Mouse (Mus musculus): Measurements from ENCODE around the gene Tm7sf3. TPM values are rescaled to one million over a fixed set of nuclear protein-coding genes. Genes with fewer than 3 reads are reported as not detected.

Tm7sf3 gene
- polyA plus RNA-seq, 2 experiments = 11.2 to 24.8 TPM

DNA sequence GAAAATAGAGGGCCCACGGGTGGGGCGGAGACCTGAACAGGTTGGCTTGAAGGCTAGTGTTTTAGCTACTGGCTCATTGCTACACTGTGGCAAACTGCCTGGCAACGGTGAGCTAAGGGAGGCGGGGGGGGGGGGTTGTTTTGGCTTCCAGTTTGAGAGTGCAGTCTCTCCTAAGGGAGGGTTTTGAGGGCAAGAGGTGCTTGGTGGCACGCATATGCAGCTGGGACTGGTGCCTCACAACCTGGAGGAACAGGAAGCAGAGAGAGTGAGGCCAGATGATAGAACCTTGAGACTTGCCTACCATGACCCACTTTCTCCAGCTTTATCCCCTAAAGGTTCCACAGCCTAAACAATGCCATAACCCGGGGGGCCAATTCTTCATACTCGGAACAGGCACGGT, 31.8 kb upstream of the Tm7sf3 start:
- Histone ChIP-seq H3K36me3 (replicated peaks; ENCODE audit: control insufficient read depth, insufficient read depth, low read depth) (no peaks in the 10 kb centered on the region), H3K27me3 (ENCODE audit: control insufficient read depth, insufficient read depth, low read length) (no peaks in the 10 kb centered on the region), H3K9ac (replicated peaks) (no peak overlapping the region), H3K4me1 (replicated peaks; ENCODE audit: control insufficient read depth in 2 of 2, insufficient read depth in 2 of 2, low read length in 1 of 2) (no peaks in the 10 kb centered on the region), H3K4me2 (ENCODE audit: low read depth) (no peak overlapping the region), H3K4me3 (ENCODE audit: insufficient read depth in 1 of 2, low read depth in 2 of 2, low read length in 2 of 2) (no peak overlapping the region), H3K9me3 (ENCODE audit: control insufficient read depth, low read length) (no peaks in the 10 kb centered on the region; the same call in 1 of the 2 replicates), H3K27ac (no peak overlapping the region)
- DNase-seq (ENCODE audit: low read depth in 3 of 3, low spot score in 3 of 3) (no peak), ATAC-seq (ENCODE audit: insufficient read depth) (no peak)
- TF ChIP-seq CTCF (IDR thresholded peaks at IDR 0.05; ENCODE audit: low read depth) = no peak
- TF ChIP-seq EP300 (IDR thresholded peaks at IDR 0.05; ENCODE audit: low read depth) = no peak
- 70% methylated on average over 8 of the region's 8 CpGs for WGBS (ENCODE audit: insufficient replicate concordance)

DNA sequence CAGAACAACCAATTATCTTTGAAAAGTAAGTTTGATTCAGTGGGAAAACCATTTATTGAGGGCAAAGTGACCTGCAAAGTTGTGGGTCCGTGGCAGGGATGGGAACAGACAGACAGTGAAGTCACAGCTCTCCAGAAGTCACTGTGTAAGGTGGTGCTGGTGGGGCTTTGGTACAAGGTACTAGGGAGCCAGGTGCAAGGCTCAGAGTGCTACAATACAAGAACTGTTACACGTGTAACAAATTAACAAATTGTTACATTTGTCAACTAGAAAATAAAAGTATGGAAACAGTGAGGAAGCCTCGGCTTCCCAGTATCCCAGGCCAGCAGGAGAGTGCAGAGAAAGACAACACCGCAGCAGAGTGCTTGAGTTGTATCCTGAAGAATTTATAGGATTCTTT, 31.1 kb upstream of the Tm7sf3 start:
- H3K27ac ChIP-seq = no peak overlapping the region
- TF ChIP-seq CTCF (IDR thresholded peaks at IDR 0.05; ENCODE audit: low read depth) (no peak), EP300 (IDR thresholded peaks at IDR 0.05; ENCODE audit: low read depth) (no peak)
- H3K4me2 ChIP-seq (ENCODE audit: low read depth) = no peak overlapping the region
- DNase-seq (ENCODE audit: low read depth in 3 of 3, low spot score in 3 of 3) (no peak), ATAC-seq (ENCODE audit: insufficient read depth) (no peak)
- no peaks in the 10 kb centered on the region for H3K27me3 ChIP-seq (ENCODE audit: control insufficient read depth, insufficient read depth, low read length)
- no peak overlapping the region for H3K4me3 ChIP-seq (ENCODE audit: insufficient read depth in 1 of 2, low read depth in 2 of 2, low read length in 2 of 2)
- no peaks in the 10 kb centered on the region; the same call in 1 of the 2 replicates for H3K9me3 ChIP-seq (ENCODE audit: control insufficient read depth, low read length)
- no peak overlapping the region for H3K9ac ChIP-seq (replicated peaks)
- 57% methylated on average over 4 of the region's 4 CpGs for WGBS (ENCODE audit: insufficient replicate concordance)
- no peaks in the 10 kb centered on the region for H3K4me1 ChIP-seq (replicated peaks; ENCODE audit: control insufficient read depth in 2 of 2, insufficient read depth in 2 of 2, low read length in 1 of 2)
- no peaks in the 10 kb centered on the region for H3K36me3 ChIP-seq (replicated peaks; ENCODE audit: control insufficient read depth, insufficient read depth, low read depth)

DNA sequence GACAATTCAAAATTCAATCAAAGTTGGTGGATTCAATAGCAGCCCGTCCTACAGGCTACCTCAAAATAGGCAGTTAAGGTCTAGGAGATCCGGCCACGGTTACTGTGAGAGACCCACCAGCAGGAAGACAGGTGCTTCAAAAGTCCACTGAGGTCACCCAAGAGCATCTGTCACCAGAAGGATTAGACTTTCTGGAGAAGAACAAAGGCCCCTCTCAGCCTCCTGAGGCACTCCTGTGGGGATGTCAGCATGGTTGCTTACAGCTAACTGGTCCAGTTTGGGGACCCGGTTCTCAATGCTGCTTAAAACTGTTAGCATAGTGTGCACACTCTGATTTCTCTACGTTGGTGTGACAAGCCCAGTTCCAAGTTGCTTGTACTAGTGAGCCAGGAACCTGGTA, 29.5 kb upstream of the Tm7sf3 start:
- Histone ChIP-seq H3K27me3 (ENCODE audit: control insufficient read depth, insufficient read depth, low read length) (no peaks in the 10 kb centered on the region), H3K4me1 (replicated peaks; ENCODE audit: control insufficient read depth in 2 of 2, insufficient read depth in 2 of 2, low read length in 1 of 2) (no peaks in the 10 kb centered on the region), H3K4me3 (ENCODE audit: insufficient read depth in 1 of 2, low read depth in 2 of 2, low read length in 2 of 2) (no peak overlapping the region), H3K9me3 (ENCODE audit: control insufficient read depth, low read length) (no peaks in the 10 kb centered on the region; the same call in 1 of the 2 replicates), H3K9ac (replicated peaks) (no peak overlapping the region), H3K27ac (no peak overlapping the region), H3K36me3 (replicated peaks; ENCODE audit: control insufficient read depth, insufficient read depth, low read depth) (no peaks in the 10 kb centered on the region), H3K4me2 (ENCODE audit: low read depth) (no peak overlapping the region)
- TF ChIP-seq CTCF (IDR thresholded peaks at IDR 0.05; ENCODE audit: low read depth) = no peak
- no peak for TF ChIP-seq EP300 (IDR thresholded peaks at IDR 0.05; ENCODE audit: low read depth)
- ATAC-seq (ENCODE audit: insufficient read depth) (no peak), DNase-seq (ENCODE audit: low read depth in 3 of 3, low spot score in 3 of 3) (no peak)
- WGBS (ENCODE audit: insufficient replicate concordance) = 63% methylated on average over 5 of the region's 5 CpGs

DNA sequence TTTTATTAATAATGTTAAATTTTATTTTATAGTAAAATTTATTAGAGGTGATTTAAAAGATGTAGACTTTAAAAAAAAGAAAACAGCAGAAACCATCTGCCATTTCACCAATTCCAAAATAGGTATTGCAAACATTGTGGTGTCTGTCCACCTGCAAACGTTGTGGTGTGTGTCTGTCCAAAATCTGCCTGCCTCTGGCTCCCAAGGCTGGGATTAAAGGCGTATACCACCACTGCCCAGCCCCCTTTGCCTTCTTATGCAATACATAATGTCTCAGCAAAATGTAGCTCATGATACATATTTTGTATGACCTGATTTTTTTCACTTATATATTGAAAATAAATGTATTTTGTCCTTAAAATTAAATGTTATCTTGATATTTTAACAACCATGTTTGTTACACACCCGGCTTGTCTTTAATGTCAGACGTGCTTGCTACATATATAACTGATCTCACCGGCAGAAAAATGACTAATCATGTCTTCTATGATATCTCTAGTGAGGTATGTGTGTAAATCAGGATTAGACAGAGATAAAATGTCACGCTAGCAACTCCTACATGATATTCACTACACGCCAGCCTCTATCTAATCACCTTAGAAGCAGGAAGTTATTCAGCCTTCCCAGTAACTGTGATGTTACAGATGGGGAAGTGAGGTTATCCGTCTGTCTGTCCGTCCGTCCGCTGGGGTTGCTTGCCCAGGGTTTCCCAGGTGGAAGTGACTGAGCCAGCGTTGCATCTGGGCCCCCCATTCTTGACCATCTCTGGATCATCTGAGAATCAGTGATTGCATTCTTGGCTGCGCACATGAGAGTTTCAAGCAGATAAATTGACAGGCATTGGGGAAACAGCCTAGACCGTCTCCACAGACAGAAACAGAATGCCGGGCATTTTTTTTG, 28.6 kb upstream of the Tm7sf3 start:
- Histone ChIP-seq H3K36me3 (replicated peaks; ENCODE audit: control insufficient read depth, insufficient read depth, low read depth) (no peaks in the 10 kb centered on the region), H3K27ac (no peak overlapping the region), H3K9ac (replicated peaks) (no peak overlapping the region), H3K9me3 (ENCODE audit: control insufficient read depth, low read length) (no peaks in the 10 kb centered on the region; the same call in 1 of the 2 replicates), H3K4me2 (ENCODE audit: low read depth) (no peak overlapping the region), H3K4me3 (ENCODE audit: insufficient read depth in 1 of 2, low read depth in 2 of 2, low read length in 2 of 2) (no peak overlapping the region), H3K27me3 (ENCODE audit: control insufficient read depth, insufficient read depth, low read length) (no peaks in the 10 kb centered on the region), H3K4me1 (replicated peaks; ENCODE audit: control insufficient read depth in 2 of 2, insufficient read depth in 2 of 2, low read length in 1 of 2) (no peaks in the 10 kb centered on the region)
- no peak for DNase-seq (ENCODE audit: low read depth in 3 of 3, low spot score in 3 of 3)
- TF ChIP-seq CTCF (IDR thresholded peaks at IDR 0.05; ENCODE audit: low read depth) (no peak), EP300 (IDR thresholded peaks at IDR 0.05; ENCODE audit: low read depth) (no peak)
- 34% methylated on average over 15 of the region's 15 CpGs for WGBS (ENCODE audit: insufficient replicate concordance)
- no peak for ATAC-seq (ENCODE audit: insufficient read depth)

DNA sequence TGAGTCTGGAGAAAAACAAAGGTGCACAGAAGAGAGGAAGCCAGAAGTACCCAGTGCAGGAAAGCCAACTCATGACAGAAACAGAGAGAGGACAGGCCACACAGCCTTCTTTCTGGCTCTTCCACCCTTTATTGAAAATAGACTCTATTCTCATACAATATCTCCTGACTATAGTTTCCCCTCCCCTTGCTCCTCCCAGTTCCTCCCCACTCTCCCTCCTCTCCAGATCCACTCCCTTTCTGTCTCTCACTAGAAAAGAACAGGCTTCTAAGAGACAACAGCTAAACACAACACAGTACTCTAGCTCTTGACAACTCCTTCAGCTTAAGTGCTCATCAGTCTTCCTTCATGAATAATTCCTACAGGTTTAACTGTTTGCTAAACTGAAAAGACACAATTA, 26.0 kb upstream of the Tm7sf3 start:
- DNase-seq (ENCODE audit: low read depth in 3 of 3, low spot score in 3 of 3) = no peak
- H3K4me2 ChIP-seq (ENCODE audit: low read depth) = no peak overlapping the region
- no peak overlapping the region for H3K4me3 ChIP-seq (ENCODE audit: insufficient read depth in 1 of 2, low read depth in 2 of 2, low read length in 2 of 2)
- TF ChIP-seq EP300 (IDR thresholded peaks at IDR 0.05; ENCODE audit: low read depth) = no peak
- TF ChIP-seq CTCF (IDR thresholded peaks at IDR 0.05; ENCODE audit: low read depth) = no peak
- H3K9me3 ChIP-seq (ENCODE audit: control insufficient read depth, low read length) = no peaks in the 10 kb centered on the region; the same call in 1 of the 2 replicates
- no peaks in the 10 kb centered on the region for H3K36me3 ChIP-seq (replicated peaks; ENCODE audit: control insufficient read depth, insufficient read depth, low read depth)
- no peak overlapping the region for H3K9ac ChIP-seq (replicated peaks)
- H3K27ac ChIP-seq = no peak overlapping the region
- ATAC-seq (ENCODE audit: insufficient read depth) = no peak
- H3K27me3 ChIP-seq (ENCODE audit: control insufficient read depth, insufficient read depth, low read length) = no peaks in the 10 kb centered on the region
- H3K4me1 ChIP-seq (replicated peaks; ENCODE audit: control insufficient read depth in 2 of 2, insufficient read depth in 2 of 2, low read length in 1 of 2) = no peaks in the 10 kb centered on the region
